Mouse (Mus musculus): Measurements from ENCODE around the gene Gm21970. TPM values are rescaled to one million over a fixed set of nuclear protein-coding genes. Genes with fewer than 3 reads are reported as not detected.

The Gm21970 gene
- polyA plus RNA-seq, 1 experiment from 2014 or later = not detected

GRCm38 (mm10) chr16:91363483-91363882 is 28.0 kb upstream of the Gm21970 start:
- Histone ChIP-seq H3K9ac (replicated peaks; ENCODE audit: low read depth) (no peak overlapping the region), H3K4me3 (ENCODE audit: low read depth, low read length) (no peak overlapping the region), H3K9me3 (ENCODE audit: low read length) (no peaks in the 10 kb centered on the region), H3K4me1 (ENCODE audit: insufficient read depth, low read depth, low read length) (peaks cover 13% of the 10 kb centered on the region; the same call in 1 of the 2 replicates), H3K4me2 (replicated peaks; ENCODE audit: low read depth, low read length) (0 out of 2 replicates have a peak overlapping the region, but pooled peaks have one; percentile 0), H3K27me3 (replicated peaks; ENCODE audit: insufficient read depth, low read length) (no peaks in the 10 kb centered on the region), H3K36me3 (ENCODE audit: insufficient read depth, low read length) (no peaks in the 10 kb centered on the region), H3K27ac (ENCODE audit: low read length) (peak overlapping the region; percentile 77)
- TF ChIP-seq CTCF (IDR thresholded peaks at IDR 0.05) = no peak; the same call in 1 of the 2 replicates
- TF ChIP-seq EP300 (IDR thresholded peaks at IDR 0.05) = peak; percentile 70
- DNase-seq (ENCODE audit: low spot score) = peak; percentile 95
- peak; percentile 83 for ATAC-seq
- WGBS = 4% methylated on average over 3 of the region's 3 CpGs

DNA sequence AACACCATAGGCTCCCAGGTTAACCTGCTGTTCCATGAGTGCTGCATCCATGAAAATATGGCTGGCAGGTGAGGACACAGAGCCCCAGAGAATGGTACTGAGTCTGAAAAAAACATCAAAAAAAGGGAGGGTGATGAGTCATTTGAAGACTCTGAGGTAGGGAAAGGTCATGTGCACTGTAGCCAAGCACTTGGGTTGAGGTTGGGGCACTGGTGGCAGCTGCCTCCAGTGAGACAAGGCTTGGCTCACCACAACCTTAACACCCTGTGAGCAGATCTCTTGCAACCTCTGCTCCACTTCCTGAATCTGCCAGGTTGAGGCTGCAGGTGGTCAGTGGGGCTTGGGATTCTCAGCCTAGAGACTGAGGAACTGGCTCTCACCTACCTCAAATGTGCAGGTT is 25.0 kb upstream of the Gm21970 start:
- no peak overlapping the region for H3K27ac ChIP-seq (ENCODE audit: low read length)
- no peak for ATAC-seq
- TF ChIP-seq EP300 (IDR thresholded peaks at IDR 0.05) (no peak), CTCF (IDR thresholded peaks at IDR 0.05) (no peak)
- H3K4me1 ChIP-seq (ENCODE audit: insufficient read depth, low read depth, low read length) = peaks cover 13% of the 10 kb centered on the region; the same call in 1 of the 2 replicates
- no peak overlapping the region for H3K4me2 ChIP-seq (replicated peaks; ENCODE audit: low read depth, low read length)
- no peak for DNase-seq (ENCODE audit: low spot score)
- no peak overlapping the region for H3K4me3 ChIP-seq (ENCODE audit: low read depth, low read length)
- H3K9ac ChIP-seq (replicated peaks; ENCODE audit: low read depth) = no peak overlapping the region
- no peaks in the 10 kb centered on the region for H3K9me3 ChIP-seq (ENCODE audit: low read length)
- H3K27me3 ChIP-seq (replicated peaks; ENCODE audit: insufficient read depth, low read length) = no peaks in the 10 kb centered on the region
- no peaks in the 10 kb centered on the region for H3K36me3 ChIP-seq (ENCODE audit: insufficient read depth, low read length)

- TF ChIP-seq EP300 (IDR thresholded peaks at IDR 0.05) = no peak
- no peak for TF ChIP-seq CTCF (IDR thresholded peaks at IDR 0.05)
- WGBS = 84% methylated on average over 2 of the region's 2 CpGs
- Histone ChIP-seq H3K27ac (ENCODE audit: low read length) (no peak overlapping the region), H3K9ac (replicated peaks; ENCODE audit: low read depth) (no peak overlapping the region), H3K36me3 (ENCODE audit: insufficient read depth, low read length) (no peaks in the 10 kb centered on the region), H3K9me3 (ENCODE audit: low read length) (no peaks in the 10 kb centered on the region), H3K4me1 (ENCODE audit: insufficient read depth, low read depth, low read length) (peaks cover 13% of the 10 kb centered on the region; the same call in 1 of the 2 replicates), H3K27me3 (replicated peaks; ENCODE audit: insufficient read depth, low read length) (no peaks in the 10 kb centered on the region), H3K4me3 (ENCODE audit: low read depth, low read length) (no peak overlapping the region), H3K4me2 (replicated peaks; ENCODE audit: low read depth, low read length) (no peak overlapping the region)
- DNase-seq (ENCODE audit: low spot score) (peak; percentile 46), ATAC-seq (no peak)
These were observed 24.5 kb upstream of the Gm21970 start for GRCm38 (mm10) chr16:91367066-91367465.

DNA sequence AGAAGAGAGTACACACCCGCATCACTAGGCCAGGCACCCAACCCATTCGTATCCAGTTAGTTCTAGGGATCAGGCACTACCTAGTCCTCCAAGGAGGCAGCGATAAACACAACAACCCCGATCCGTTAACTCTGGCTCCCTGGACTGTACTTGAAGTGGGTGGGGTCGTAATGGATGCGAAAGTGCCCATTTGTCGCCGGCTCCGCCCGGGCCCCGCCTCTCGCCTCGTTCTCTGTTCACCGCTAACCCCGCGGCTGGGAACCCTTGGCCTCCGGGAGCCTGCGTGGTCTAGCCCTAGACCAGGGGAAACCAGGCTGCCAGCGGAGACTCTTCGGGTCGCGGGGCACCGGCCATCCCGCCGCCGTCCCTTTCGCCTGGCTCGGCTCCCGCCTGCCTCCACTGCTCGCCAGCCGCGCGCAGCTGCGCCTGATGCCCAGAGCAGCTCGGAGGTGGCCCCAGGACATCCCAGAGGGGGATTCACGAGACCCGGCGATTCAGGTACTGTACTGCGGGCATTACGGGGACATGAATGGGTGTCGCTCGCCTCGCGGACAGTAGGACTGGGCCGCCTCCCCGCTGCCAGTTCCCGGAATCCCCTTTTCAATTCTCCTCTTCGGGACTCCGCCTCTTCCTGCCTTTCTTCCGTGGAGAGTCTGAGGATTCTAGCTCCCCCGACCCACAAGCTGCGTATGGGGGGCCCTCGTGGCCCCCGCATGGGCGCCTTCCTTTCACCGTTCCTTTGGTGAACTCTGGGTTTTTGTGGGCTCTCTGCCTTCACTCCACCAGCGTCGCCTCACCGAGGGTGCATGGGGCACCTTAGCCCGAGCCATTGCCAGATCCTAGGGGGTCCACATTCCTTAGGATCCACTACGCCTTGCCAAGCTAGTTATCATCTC is 18.7 kb upstream of the Gm21970 start, which contains the start of gene Ifnar2:
TSS of gene Ifnar2 (plus strand) at position 207 of the 896 bp plus-strand sequence.
- Histone ChIP-seq H3K9me3 (ENCODE audit: low read length) (no peaks in the 10 kb centered on the region), H3K4me3 (ENCODE audit: low read depth, low read length) (peak within 1 kb of the TSS; percentile 96), H3K9ac (replicated peaks; ENCODE audit: low read depth) (peak within 1 kb of the TSS; percentile 92), H3K27ac (ENCODE audit: low read length) (peak within 1 kb of the TSS; percentile 98), H3K4me1 (ENCODE audit: insufficient read depth, low read depth, low read length) (peaks cover 5% of the 10 kb centered on the region; the same call in 1 of the 2 replicates), H3K27me3 (replicated peaks; ENCODE audit: insufficient read depth, low read length) (no peaks in the 10 kb centered on the region), H3K4me2 (replicated peaks; ENCODE audit: low read depth, low read length) (peak within 1 kb of the TSS; percentile 73), H3K36me3 (ENCODE audit: insufficient read depth, low read length) (no peaks in the 10 kb centered on the region)
- under 1% methylated on average over 60 of the region's 62 CpGs for WGBS
- DNase-seq (ENCODE audit: low spot score) = peak; percentile 93
- peak; percentile 87 for ATAC-seq
- TF ChIP-seq EP300 (IDR thresholded peaks at IDR 0.05) (peak; percentile 51; the same call in 1 of the 2 replicates), CTCF (IDR thresholded peaks at IDR 0.05) (no peak)

DNA sequence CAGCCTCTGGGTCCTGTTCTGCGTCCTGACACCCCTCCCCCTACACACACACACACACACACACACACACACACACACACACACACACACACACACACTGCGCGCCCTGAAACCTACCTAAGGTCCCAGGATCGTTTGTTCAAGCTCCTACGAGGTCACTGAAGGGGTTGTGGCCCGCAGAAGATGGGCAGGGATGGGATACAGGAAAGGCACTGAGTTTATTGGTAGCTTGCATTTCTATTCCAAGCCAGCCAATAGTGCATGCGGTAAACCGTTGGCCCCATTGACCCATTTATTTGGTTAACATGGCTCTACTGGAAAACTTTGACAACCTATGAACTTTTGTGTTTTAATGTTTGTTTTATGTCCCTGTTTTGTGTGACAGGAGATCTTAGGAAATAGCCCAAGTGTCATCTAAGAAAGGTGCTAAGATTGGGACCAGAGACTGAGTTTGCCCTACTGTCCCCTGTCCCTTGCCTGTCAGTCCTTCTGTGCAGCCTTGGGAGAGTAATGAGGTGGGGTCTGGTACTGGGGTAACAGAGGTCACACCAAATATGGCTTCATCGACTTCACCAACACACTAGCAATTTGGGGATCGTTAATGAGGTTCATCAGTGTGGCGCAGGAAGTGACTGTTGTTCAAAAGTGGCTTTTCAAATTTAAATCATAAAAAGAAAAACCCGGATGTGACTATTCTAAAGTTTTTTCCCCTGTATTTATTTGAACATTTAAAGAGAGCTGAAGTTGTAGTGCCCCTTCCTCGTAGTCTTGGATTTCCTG is 17.9 kb upstream of the Gm21970 start:
- DNase-seq (ENCODE audit: low spot score) (no peak), ATAC-seq (no peak)
- Histone ChIP-seq H3K4me3 (ENCODE audit: low read depth, low read length) (peak overlapping the region; percentile 96), H3K27me3 (replicated peaks; ENCODE audit: insufficient read depth, low read length) (no peaks in the 10 kb centered on the region), H3K4me2 (replicated peaks; ENCODE audit: low read depth, low read length) (peak overlapping the region; percentile 73), H3K9ac (replicated peaks; ENCODE audit: low read depth) (peak overlapping the region; percentile 92), H3K27ac (ENCODE audit: low read length) (peak overlapping the region; percentile 98), H3K9me3 (ENCODE audit: low read length) (no peaks in the 10 kb centered on the region), H3K4me1 (ENCODE audit: insufficient read depth, low read depth, low read length) (peaks cover 13% of the 10 kb centered on the region; the same call in 1 of the 2 replicates), H3K36me3 (ENCODE audit: insufficient read depth, low read length) (no peaks in the 10 kb centered on the region)
- WGBS = 18% methylated on average over 13 of the region's 13 CpGs
- TF ChIP-seq EP300 (IDR thresholded peaks at IDR 0.05) (no peak), CTCF (IDR thresholded peaks at IDR 0.05) (no peak)

- no peak for ATAC-seq
- H3K4me3 ChIP-seq (ENCODE audit: low read depth, low read length) = peak overlapping the region; percentile 96; the same call in 1 of the 2 replicates
- H3K27me3 ChIP-seq (replicated peaks; ENCODE audit: insufficient read depth, low read length) = no peaks in the 10 kb centered on the region
- DNase-seq (ENCODE audit: low spot score) = no peak
- H3K4me2 ChIP-seq (replicated peaks; ENCODE audit: low read depth, low read length) = peak overlapping the region; percentile 73
- no peaks in the 10 kb centered on the region for H3K36me3 ChIP-seq (ENCODE audit: insufficient read depth, low read length)
- no peaks in the 10 kb centered on the region for H3K9me3 ChIP-seq (ENCODE audit: low read length)
- TF ChIP-seq CTCF (IDR thresholded peaks at IDR 0.05) = no peak
- no peak for TF ChIP-seq EP300 (IDR thresholded peaks at IDR 0.05)
- 54% methylated on average over 3 of the region's 3 CpGs for WGBS
- peaks cover 19% of the 10 kb centered on the region; the same call in 1 of the 2 replicates for H3K4me1 ChIP-seq (ENCODE audit: insufficient read depth, low read depth, low read length)
- H3K9ac ChIP-seq (replicated peaks; ENCODE audit: low read depth) = 0 out of 2 replicates have a peak overlapping the region, but pooled peaks have one; percentile 92
- H3K27ac ChIP-seq (ENCODE audit: low read length) = peak overlapping the region; percentile 98; the same call in 1 of the 2 replicates
These were observed 17.3 kb upstream of the Gm21970 start for GRCm38 (mm10) chr16:91374253-91374634.

Measured in lung, postnatal 0 days (tissue).